In the genomic region with DNA sequence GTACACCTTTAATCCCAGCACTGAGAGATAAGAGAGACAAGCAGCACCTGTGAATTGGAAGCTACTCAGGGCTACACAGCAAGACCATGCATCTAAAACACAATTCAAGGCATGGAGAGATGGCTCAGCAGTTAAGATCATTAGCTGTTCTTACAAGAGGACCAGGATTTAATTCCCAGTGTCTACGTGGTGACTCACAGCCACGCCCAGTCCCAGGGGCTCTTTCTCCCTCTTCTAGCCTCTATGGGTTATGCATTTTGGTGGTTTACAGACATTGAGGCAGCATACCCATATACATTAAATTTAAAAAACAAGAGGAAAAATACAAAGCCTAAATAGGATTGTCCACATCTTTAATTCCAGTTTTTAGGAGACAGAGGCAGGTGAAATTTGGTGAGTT, we compare ENCODE assay signal across 24 mouse cellular contexts.
"Had no signal": no experiment of that assay in that cellular context is flagged by ENCODE, and none has a peak within 500 bp of the region (broad histone marks: within the 10 kb centered on the region; RNA-seq: fewer than 3 reads in every experiment).

No protein-coding gene starts in this region.

- DNase-seq: gastrocnemius, postnatal 14 days; gastrocnemius, postnatal 36 days; heart, adult 18-20 months; heart, postnatal 10 days; kidney, adult 18-20 months; kidney, adult 8-10 months; kidney, postnatal 10 days; kidney, postnatal 25 days; layer of hippocampus, adult 9-11 months; layer of hippocampus, postnatal 36 days; liver; liver, embryonic 13.5 days; liver, postnatal 0 days had no signal

- H3K27ac ChIP-seq: heart, embryonic 10.5 days; hindbrain, embryonic 13.5 days; hindbrain, embryonic 15.5 days; hindbrain, postnatal 0 days; intestine, embryonic 15.5 days; limb, embryonic 10.5 days; limb, embryonic 12.5 days; liver, embryonic 13.5 days; liver, embryonic 15.5 days had no signal

- H3K4me3 ChIP-seq: heart, embryonic 10.5 days; heart, embryonic 12.5 days; hindbrain, embryonic 13.5 days; hindbrain, embryonic 15.5 days; intestine, embryonic 15.5 days; limb, embryonic 10.5 days; limb, embryonic 12.5 days; liver, embryonic 13.5 days; liver, embryonic 15.5 days had no signal

- H3K9ac ChIP-seq: heart, embryonic 12.5 days; hindbrain, embryonic 13.5 days; hindbrain, embryonic 15.5 days; intestine, embryonic 15.5 days; limb, embryonic 12.5 days; liver, embryonic 13.5 days; liver, embryonic 15.5 days; liver, postnatal 0 days had no signal

- H3K4me1 ChIP-seq: heart, embryonic 10.5 days; hindbrain, embryonic 15.5 days; liver, embryonic 15.5 days had no signal

- H3K27me3 ChIP-seq: heart, embryonic 12.5 days; hindbrain, embryonic 13.5 days; hindbrain, embryonic 15.5 days; intestine, embryonic 15.5 days; limb, embryonic 12.5 days; liver, embryonic 13.5 days; liver, embryonic 15.5 days had no signal

- ATAC-seq: hindbrain, postnatal 0 days; intestine, embryonic 15.5 days; intestine, postnatal 0 days; liver, postnatal 0 days had no signal

- H3K9me3 ChIP-seq: heart, embryonic 10.5 days; heart, embryonic 12.5 days; hindbrain, embryonic 13.5 days; hindbrain, embryonic 15.5 days; intestine, embryonic 15.5 days; limb, embryonic 10.5 days; limb, embryonic 12.5 days; liver, embryonic 13.5 days; liver, embryonic 15.5 days had no signal

- H3K36me3 ChIP-seq: heart, embryonic 10.5 days; heart, embryonic 12.5 days; hindbrain, embryonic 13.5 days; hindbrain, embryonic 15.5 days; intestine, embryonic 15.5 days; limb, embryonic 10.5 days; limb, embryonic 12.5 days; liver, embryonic 13.5 days; liver, embryonic 15.5 days had no signal

- H3K4me2 ChIP-seq: heart, embryonic 12.5 days; hindbrain, embryonic 13.5 days; hindbrain, embryonic 15.5 days; intestine, embryonic 15.5 days; limb, embryonic 12.5 days; liver, embryonic 11.5 days; liver, embryonic 13.5 days; liver, embryonic 15.5 days had no signal
